Mouse (Mus musculus) telencephalon, adult 2 months (tissue): ENCODE measurements around the gene Mb.

Experiments
- DNase-seq: peaks from one replicate; pipeline ENCODE4 v3.0.0-alpha.2; 2011; ENCODE audit warnings: low read depth, low spot score

The Mb gene

DNA sequence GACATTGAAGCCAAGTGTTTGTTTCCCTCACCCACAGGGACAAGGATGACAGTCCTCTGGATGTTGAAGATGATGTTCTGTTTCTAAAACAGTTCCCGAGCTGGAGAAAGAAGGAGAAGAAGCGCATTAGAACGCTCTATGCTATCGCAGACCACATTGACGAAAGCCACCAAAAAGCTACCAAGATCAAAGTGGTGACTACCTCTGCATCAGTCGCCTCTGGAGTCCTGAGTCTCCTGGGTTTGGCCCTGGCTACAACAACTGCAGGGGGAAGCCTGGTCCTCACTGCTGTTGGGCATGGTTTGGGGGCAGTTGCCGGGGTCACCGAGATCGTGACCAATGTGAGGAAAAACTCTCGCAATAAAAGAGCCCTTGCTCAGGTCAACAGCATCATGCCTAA, at the start of gene Mb:
Gene Mb (minus strand): TSS at position 101 of the 400 bp plus-strand sequence.
- no peak for DNase-seq

DNA sequence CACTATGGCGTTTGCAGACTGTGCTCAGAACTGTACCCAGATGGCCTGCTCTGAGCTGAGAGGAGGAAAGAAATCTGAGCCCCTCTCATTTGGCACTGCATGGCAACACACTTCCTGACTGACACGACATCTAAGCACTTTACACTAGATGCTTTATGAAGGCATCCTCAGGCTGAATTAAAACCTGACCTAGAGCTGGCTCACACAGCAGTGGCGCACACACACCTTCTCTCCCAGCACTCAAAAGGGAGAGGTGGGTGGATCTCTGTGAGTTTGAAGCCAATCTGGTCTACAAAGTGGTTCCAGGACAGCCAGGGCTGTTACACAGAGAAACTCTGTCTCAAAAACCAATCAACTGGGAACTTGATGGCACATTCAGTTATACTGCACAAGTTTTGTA, 49.3 kb upstream of the Mb start:
- peak; percentile 23 for DNase-seq

DNA sequence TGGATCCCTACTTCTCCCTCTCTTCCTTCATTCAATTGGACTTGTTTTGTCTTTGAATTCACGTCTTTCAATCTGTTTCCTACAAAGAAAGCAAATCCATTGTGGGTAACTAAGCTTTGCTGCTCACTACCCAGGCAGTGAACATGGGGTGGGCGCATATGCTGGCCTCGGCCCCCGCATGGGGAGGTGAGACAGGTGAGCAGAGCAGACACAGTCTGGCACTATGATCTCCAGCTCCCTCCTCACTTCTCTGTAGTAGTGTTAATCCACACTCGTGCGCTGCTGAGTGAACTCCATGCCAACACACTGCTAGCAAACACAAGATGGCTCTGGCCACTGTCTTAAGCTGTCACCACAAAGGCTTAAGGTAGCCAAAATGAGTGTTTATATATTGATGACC, 46.9 kb upstream of the Mb start:
- DNase-seq, result no peak

DNA sequence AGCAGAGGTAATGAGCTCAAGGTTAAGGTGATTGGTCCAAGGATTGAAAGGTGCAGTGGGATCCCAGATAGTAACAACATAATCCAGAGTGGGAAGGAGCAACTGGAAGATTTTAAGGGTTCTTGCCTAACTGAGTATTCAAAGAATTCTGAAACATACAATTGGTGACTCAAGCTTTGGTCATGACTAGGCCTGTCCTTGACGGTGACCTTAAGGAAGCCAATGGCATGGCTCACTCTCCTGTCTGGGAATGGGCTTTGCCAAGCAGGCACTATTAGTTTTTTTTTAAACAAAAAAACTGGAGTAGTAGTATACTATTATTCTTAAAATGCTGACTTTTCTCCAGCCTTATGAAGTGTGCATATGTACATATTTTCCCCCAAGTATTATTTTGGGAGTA, 44.7 kb upstream of the Mb start:
- no peak for DNase-seq

DNA sequence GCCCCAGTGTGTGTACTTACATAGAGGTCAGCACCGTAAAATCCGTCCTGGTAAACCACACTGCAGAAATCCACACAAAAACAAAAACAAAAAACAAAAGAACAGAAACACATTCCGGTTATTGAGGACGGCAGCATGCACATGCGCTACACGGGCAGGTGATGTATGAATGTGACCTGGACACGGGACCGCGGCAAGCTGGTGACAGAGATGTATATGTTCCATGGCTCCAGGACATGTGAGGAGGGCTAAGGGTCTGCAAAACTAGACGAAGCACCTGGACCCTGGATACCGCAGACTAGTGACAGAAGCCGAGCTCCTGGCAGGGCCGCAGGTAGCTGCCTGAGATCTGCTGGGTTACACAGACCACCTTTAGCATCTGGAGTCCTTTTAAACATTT, 44.0 kb upstream of the Mb start:
- no peak for DNase-seq

DNA sequence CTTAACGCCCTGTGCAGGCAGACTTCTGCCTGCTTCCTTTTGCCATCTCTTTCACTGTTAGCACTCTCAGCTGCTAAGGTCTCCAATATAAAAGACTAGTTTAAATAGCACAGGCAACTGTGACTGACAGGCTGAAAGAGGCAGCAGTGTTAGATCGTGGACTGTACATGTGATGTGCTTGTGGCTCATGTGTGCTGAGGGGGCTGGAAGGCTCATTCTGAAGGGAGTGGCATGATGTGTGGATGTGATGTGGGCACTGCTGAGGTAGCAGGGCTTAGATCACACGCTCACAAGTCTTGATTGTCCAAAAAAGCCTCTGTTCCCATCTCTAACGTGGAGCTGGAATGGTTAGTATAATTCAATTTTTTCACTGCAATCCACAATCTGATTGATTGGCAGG, 40.9 kb upstream of the Mb start:
- DNase-seq, result no peak

DNA sequence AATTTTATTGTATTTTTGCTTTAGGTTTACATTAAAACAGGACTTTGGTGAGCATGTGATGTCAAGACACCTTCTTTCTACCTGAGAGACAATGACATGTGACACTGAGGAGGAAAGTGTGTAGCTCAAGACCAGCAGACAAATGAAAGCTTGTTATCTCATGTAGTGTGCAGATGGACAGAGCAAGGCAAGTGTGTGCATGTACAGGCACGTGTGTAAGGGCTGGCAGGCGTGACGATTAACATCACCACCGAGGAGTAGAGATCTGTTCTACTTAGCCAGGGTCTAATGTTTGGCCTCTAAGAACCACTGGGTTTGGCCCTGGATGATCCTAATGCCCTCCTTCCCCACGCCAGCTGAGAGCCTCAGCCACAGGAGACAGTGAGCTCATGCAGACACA, 40.1 kb upstream of the Mb start:
- no peak for DNase-seq

DNA sequence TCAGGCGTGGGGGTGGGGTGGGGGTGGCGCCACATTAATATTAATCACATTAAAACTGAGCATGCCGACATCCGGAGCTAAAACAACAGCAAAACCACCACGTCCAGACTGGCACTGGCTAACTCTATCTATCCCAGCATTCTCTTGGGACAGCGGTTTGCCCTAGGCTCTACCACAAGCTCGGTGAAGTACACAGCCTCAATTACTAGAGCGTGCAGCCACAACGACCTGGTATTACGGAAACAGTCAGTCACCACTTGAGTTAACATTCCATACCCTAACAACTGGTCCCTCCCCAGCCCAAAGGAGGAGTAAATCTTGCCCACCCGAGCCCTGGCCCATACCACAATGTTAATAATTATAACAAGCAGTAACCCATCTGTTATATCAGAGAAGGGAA, 38.8 kb upstream of the Mb start:
- DNase-seq, result no peak

DNA sequence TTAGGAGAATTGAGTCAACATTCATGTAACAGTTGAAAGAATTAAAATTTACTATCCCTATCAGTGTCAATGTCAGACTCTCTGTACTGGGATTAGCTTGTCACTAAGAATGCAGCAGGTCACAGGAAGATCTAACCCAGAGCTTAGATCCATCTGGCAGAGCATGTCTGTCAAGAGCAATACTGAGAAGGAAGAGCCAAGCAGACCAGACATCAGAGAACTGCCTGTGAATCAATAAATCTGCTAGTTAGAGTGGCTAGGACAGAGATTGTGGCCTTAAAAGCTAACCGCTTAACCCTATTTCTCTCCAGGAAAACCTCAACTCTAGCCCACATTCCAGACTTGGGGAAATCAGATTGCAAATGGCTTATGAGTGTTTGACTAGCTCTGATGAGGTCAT, 36.0 kb upstream of the Mb start:
- DNase-seq, result no peak

DNA sequence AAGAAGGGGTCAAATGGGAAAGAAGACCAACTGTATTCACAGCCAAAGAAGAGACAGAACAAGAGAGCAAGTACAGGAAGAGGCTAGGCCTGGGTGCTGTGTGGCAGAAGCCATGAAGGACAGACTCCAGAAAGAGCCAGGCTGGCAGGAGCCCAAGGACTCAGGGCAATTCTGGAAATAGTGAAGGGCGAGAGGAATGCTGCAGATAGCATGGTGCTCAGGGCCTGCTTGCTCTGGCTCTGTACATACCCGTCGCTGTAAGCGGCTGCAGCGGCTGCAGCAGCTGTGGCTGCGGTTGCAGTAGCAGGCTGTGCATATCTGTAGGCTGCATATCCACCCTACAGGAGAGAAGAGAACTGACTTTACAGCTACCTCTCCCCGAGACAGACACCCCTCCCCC, 35.3 kb upstream of the Mb start:
- no peak for DNase-seq

DNA sequence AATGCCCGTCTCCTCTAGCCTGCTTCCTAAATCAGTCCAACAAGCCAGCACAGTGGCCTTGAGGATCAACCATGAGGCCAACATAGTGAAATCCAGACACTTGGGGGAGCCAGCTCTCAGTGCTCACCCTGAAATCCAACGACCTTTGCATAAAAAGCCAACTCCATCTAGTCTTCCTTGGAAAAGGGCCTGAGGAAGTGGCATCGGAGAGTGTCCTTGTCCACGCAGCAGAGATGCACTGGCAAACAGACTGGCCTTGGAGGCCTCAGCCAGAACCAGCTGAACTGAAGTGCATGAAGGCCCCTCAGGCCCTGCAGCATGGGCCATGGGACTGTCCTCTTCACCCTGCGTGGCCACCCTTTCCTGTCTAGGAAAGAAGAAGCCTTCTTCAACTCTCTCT, 31.0 kb upstream of the Mb start:
- DNase-seq, result no peak

DNA sequence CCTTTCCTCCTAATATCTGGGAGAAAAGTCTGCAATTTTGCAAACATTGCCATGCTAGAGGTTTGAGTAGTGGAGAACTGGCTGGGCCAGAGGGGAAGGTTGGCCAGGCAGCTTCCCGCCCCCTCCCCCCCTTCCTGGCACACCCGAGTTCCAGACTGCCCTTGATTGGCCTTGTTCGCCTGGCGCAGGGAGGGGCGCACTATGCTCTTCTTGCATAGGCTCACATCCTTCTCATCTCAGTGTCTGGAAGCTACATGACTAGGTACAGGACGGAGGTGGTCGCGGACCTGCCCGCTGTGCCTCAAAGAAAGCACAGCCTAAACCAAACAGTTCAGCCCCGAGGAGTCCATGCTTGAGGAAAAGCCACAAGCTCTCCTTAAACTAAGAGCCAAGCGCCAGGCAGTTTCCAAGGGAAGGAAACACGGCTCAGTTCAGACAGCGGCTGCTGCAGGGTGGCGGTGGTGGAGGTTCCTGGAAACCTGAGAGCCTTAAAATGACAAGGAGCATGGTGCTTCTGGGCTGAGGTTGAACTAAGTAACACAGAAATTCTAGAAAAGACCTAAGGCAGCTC, 30.3 kb upstream of the Mb start:
- no peak for DNase-seq

DNA sequence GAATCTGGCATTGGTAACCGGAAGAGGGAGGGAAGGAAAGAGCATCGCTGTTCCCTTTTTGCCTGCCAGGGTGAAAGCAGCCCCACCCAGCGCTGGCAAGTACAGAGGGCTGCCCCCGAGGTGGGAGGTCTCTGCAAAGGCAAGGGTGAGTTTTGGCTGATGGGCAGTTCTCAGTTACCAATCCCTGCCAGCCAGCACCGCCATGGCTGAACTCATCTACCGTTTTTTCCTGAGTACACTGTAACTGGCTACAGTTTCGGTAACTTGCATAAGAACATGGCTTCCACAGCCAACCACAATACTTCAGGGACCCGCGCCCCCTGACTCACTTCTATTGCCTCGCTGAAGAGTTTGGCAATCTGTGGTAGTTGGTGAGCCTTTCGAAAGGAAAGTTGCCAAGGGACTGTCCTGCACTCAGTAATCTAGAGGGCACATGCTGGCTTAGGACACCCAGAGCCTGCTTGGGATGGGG, 29.5 kb upstream of the Mb start:
- no peak for DNase-seq

DNA sequence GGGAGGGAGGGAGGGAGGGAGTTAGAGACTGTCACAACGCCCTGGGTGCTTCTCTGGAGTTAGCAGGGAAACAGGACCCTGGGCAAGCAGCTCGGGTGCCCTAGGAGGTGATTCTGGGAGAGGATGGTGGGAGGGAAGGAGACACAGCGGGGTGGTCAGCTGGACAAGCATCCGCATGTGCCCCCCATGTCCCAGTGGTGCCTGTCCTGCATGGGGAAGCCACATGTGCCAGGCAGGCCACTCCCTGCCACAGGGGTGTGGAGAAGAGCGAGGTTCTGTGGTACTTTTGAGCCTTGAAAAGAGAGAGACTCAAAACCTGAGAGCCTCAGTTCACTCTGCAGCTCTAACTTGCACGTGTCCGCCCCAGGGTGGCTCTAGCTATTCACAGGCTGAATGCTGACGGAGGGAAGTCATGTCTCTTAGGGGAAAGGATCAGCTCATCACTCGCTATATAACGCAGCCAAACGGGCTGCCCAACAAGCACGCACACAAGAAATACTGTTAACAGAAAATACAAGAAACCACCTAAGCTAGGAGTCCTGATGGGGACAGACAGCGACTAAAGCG, 28.9 kb upstream of the Mb start:
- DNase-seq, result no peak

DNA sequence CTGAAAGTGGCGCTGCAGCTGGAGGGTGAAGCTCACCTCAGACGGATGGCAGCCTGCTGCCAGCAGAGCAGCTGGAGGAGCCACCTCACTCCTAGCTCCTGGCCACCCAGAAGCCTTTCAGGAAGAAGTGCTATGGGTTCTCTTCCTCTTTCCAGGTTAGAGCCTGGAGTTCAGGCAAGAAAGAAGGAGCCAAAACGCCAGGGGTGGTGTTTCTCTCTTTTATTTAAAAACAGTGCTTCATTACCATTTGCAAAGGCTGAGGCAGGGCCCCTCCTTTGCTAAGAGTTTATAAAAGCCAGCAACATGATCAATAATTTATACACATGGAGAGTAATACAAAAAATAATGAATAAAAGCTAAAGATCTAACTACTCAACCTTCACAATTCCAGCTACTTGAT, 28.3 kb upstream of the Mb start:
- no peak for DNase-seq

DNA sequence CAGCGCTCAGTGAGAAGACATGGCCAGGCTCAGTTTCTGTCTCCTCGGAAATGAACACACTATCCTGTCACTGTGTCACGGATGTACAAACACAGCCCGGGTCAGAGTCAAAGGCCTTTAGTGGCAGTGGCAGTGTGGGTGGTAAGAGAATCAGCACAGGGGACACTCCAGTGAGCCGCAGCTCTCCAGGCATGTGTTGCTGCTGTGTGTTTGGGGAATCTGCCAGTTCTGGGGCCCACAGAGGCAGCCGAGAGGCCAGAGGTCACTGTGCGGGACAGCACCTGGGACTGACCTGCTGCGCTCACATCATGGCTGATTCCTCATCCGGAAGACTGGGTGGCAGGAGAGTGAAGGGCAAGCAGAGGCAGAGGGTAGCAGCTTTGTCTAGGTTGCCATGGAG, 27.4 kb upstream of the Mb start:
- no peak for DNase-seq

DNA sequence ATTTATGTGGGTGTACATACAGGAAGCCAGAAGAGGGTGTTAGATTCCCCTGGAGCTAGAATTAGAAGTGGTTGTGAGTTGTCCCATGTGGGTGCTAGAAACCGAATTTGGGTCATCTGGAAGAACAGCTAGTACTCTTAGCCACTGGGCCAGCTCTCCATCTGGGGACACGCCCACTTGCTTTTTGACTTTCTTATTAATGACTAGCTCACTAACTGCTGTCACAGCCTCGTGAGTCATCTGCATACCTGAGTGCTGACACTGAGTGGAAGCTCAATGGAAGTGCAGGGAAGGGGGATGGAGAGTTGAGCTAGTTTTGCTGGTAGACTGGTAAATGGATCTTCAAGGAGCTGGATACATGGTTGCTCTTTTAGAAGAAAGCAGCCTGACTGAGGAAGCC, 26.1 kb upstream of the Mb start:
- DNase-seq, result no peak

DNA sequence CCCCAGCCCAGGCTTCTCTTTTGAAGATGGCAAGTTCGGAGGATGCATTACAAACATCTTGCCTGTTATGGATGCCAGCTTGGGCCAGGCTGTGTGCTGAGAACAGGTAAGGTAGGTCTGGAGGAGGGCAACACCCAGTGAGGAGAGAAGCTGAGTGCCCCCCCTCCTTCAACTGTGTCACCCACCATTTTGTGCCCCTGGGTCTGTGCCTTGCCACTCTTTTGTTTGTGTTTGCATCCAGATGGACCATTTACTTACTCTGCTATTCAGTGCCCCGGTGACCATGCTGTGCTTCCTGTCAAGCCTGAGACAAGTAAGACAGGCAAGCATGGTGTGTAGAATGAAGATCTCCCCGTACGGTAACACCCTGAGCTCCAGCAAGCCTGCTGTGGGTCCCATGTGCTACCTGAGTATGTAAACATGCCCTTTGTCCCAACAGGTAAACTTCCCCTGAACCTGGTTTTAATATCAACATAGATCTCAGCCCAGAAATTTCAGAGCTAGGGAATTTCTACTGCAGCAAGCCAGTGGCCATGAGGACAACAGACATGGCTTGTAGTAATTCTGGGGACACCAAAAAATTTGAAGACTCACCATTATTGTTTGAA, 22.2 kb upstream of the Mb start:
- DNase-seq, result no peak

DNA sequence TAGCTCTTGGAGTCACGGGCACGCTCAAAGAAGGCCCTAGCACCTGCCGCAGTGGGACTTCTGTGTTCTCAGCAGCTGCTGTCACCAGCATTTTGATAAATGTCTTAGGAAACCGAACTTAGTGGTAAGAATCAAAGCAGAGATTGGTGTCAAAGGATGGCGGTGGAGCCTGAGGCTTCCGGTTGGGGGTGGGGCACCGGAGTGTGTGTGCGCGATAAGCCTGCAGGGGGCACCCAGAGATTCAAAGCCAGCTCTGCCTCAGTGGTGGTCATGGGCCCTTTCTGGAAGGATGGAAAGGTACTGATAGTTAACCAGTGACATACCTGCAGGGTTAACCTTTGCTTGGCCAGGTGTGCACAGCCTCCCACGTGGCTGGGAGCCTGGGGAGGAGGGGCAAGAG, 21.0 kb upstream of the Mb start:
- no peak for DNase-seq

DNA sequence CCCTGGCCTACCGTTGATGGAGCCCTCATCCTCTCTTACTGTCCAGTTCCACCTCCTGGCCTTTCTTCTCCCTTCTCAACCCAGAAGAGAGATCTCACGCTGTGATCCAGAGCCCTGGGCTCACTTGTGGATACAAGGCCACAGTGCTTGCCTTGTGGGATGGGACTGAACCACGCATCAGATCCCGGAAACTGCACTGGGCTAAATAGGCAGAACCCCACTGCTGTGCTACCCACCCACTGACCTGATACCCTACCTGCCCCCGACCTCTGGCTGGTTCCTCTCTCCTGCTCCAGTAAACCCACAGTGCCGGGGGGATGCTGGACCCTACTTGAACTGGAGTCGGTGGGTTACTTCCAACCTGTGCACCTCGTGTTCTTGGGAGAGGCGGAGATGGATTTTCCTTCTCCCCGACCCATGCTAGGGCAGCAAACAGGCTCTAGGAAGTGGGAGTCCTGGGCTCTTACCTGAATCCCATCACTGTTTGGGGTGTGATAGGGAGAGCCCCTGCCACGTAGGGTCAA, 20.3 kb upstream of the Mb start:
- DNase-seq, result no peak

DNA sequence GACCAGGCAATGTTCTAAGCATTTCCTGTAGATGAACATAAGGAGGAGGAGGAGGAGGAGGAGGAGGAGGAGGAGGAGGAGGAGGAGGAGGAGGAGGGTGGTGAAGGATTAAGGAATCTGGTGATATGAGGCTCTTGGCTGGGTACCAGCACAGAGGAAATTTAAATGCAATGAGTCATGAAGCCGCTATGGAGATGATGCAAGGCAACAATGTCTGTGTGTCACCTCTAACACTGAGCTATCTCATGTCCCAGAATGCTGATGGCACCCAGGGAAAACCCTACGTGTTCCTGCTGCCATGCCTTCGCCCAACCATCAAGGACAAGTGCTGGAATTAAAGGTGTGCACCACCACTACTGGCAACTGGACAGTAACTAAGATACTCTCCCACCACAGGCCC, 18.5 kb upstream of the Mb start:
- DNase-seq, result peak; percentile 66

DNA sequence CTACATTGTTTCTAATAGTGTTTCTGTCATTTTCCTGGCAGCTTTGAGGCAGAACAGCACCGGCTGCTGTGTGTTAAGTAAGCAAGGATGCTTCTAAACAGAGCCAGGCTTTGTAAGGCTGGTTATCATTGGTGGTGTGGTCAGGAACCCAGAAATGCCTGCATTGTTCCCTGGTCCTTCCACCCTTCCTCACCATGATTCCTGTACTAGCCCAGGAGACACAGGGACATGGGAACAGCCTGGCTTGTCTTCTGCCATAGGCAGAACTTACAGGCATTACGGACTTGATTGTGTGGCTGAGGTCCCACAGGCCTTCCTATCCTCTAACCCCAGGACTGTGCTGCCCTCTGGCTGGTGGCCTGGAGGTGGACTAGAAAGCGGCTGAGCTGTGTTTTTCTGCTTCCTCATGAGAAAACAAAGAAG, 18.0 kb upstream of the Mb start:
- DNase-seq, result peak; percentile 64

DNA sequence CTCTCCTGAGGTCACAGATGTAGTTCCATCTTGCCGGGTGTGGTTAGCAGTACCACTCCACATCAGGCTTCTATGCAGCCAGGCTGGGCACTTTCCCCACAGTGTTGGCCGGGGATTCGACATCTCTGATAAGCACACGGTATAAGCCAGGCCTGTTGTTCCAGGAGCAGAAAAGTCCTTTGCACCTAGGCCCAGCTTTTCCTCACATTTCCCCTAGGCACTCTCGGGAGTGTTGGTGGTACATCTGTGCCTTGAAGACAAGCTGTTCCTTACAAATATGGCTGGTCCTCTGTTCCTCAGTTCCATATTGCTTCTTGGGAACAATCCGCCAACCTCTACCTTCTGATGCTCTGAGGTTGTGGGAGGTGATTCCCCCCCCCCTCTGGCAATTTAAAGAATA, 15.8 kb upstream of the Mb start:
- DNase-seq, result peak; percentile 80
